Mouse (Mus musculus) cerebellum, adult 9-11 months (tissue): Measurements from ENCODE around the gene Vmn1r74.
"Not testable (repeated sequence)": the region's sequence is repeated elsewhere in the genome, so short reads cannot be mapped to it uniquely, and the experiment has no call there.

Source experiments
- DNase-seq: peaks from one replicate; pipeline ENCODE4 v3.0.0; 2022

Gene Vmn1r74

GRCm38 (mm10) chr7:11833680-11834079 lies at the start of gene Vmn1r74:
Gene Vmn1r74 (plus strand): TSS chr7:11833980.
- no peak for DNase-seq

- DNase-seq, result no peak
These were observed 20.0 kb upstream of the Vmn1r74 start for GRCm38 (mm10) chr7:11813751-11814150.

GRCm38 (mm10) chr7:11822166-11822565 lies 11.6 kb upstream of the Vmn1r74 start:
- DNase-seq, result no peak

GRCm38 (mm10) chr7:11823246-11823645 lies 10.5 kb upstream of the Vmn1r74 start:
- not testable (repeated sequence) for DNase-seq

GRCm38 (mm10) chr7:11874330-11874729 lies 40.5 kb downstream of the Vmn1r74 start, which contains the start of gene Vmn1r75:
Gene Vmn1r75 (plus strand): TSS chr7:11874630.
- no peak for DNase-seq
